Mouse (Mus musculus): Measurements from ENCODE around the gene Ncoa7.

Gene Ncoa7

DNA sequence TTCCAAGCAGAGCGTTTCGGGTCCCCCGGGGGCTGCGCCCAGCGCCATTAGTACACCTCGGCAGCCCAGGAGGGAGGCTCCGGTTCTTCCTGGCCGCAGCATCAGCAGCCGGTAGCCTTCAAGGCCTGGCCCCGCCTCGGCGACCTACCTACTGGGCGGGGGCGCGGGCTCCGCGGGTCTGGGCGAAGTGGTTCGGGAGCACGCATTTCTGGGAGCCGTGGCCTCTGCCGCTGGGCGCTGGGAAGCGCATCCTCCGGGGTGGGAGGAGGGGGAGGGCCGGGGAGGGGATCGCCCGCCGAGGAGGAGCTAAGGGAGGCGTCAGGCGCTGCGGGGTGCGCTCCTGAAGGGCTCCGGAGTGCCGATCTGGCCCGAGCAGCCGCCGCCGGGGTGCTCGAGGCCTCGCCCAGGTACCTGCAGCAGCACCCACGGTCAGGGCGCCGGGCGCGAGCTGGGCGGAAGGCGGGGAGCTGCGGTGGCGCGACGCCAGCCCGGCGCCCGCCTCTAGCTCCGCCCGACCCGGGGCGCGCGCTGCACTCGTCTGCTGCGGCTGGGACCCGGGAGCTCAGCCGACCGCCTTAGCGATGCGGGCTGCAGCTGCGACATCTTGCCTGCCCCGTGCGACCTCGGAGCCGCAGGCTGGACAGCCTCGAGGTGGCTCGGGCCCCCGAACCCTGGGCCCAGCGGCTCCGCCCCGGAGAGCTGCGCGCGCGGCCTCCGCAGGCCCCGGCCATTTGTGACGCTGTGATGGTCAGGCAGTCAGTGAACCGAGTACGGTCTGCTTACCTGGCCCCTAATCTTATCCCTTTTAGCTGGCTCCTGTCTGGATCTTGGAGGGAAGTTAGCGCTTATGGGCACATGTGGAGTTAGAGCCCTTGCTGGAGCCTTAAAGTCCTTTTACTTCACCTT lies at the start of gene Ncoa7:
TSS of gene Ncoa7 (minus strand) at position 646 of the 906 bp plus-strand sequence.
- TF ChIP-seq GATA4 (IDR thresholded peaks at IDR 0.05; ENCODE audit: insufficient replicate concordance, low read length), result no peak

DNA sequence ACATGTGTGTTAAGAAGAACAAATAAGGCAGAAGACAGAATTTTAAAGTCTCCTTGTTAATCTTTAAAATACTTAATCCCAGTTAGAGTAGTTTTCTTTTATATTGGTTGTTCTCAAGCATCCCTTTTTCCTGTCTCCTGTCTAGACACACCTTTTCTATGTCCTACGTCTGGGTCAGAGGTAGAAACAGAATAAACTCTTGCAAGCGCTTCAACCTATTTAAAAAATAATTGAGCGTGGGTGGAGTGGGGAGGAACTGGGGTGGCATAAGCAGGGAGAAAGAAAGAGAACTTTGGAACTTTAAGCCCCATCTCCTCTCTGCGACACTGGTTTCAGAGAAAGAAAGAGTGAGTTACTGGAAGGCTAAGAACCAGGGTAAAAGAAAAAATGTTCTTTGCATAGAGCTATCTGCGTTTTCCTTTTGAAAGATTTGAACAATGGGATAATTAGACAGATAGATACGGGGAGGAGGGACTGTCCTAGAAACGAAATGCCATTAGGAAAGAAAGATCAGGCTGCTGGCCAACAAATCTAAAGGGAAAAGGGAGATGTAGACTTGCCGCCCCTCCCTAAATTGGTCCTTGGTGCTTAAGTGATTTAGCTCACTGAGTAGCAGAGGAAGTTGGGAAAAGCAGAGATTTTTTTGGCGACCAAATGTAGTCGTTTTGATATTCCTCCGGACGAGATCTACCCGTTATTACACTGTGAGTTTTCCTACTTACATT lies 42.1 kb upstream of the Ncoa7 start:
- TF ChIP-seq GATA4 (IDR thresholded peaks at IDR 0.05; ENCODE audit: insufficient replicate concordance, low read length), result no peak

DNA sequence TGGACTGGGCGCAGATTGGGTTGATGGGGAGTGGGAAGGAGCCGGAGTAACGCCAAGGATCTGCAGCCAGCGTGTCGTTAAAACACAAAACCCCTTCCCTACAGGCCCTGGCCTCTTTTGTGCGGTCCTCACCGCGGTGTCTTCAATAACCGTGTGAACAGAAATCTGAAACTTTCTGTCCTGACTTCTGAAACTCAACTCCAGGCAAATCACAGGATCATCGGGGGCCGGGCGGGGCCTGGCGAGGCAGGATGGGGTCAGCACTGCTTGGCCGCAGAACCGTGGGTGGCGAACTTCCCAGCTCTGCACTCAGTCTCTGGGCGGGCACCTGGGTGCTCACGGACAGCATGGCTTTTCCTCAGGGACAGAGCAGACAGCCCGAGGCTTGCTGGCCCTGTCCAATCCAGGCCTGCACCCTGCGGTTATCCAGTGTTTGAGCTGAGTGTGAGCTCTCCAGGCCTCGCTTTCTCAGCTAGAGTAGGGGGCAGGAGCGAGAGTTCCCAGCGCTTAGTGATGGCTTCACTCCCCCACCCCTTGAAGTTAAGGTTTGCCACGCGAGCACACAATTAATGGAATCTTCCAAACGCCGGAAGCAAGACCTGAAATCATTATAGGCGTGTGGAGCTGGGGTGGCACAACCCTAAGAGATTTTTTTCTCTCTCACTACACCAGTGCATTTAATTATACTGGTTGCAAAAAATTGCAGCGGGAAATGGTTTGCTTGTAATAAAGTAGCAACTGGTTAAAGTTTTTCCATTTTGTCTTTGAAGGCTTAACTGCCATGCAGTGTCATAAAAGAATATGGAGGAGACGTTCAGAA lies 41.3 kb upstream of the Ncoa7 start:
- TF ChIP-seq GATA4 (IDR thresholded peaks at IDR 0.05; ENCODE audit: insufficient replicate concordance, low read length), result no peak

DNA sequence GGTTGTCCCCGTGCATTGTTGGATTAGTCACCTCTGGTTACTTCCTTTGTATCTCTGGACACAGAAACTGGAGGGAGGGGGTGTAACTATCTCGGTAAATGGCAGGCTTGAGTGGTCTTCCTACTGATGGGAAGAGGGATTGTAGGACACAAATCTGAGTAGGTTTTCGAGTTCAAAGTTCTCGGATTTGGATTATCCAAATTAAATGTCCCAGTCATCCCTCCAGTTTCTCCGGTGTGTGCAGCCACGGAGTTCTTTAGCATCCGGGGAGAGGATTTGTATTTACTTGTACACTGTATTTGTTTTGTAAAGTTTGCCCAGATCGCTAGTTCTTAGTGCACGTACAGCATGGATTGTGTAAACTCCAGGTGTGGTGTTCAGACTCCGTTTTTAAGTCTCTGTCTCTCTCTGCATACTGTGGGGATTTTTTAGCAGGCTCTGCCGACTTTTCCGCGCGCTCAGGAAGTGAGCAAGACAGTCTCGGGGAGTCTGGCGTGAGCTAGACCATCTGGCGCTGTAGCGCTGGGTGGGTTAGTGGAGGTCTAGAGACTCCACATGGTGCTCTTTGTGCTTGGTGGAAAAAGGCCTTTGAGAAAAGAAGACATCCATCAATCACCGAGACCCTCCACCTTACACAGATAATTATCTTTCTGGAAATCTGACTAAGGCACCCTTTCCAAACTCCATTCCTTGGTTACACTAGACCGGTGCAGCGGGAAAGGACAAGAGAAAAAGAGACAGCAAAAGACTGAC lies 40.5 kb upstream of the Ncoa7 start:
- no peak for TF ChIP-seq GATA4 (IDR thresholded peaks at IDR 0.05; ENCODE audit: insufficient replicate concordance, low read length)

GRCm38 (mm10) chr10:30842643-30843437 lies 39.7 kb upstream of the Ncoa7 start, which contains the start of gene Hey2:
TSS of gene Hey2 (minus strand) at chr10:30842801.
- TF ChIP-seq GATA4 (IDR thresholded peaks at IDR 0.05; ENCODE audit: insufficient replicate concordance, low read length), result no peak

DNA sequence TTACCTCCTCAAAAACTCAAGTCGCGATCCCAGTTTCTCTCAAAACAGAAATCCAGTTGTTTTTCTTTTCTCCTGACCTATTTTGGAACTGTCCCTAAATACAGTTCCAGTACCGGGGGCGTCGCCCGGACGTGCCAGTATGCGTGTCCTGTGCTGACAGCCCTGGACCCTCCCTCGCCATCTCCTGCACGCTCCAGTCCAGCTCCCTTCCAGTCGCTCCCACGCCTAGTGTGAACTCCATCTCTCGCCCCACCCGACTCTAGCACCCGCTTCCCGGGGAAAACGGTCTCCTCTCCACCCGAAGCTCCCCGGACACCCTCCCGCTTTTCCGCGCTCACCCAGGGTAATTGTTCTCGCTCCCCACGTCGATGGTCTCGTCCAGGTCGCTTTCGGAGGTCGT lies 39.1 kb upstream of the Ncoa7 start:
- TF ChIP-seq GATA4 (IDR thresholded peaks at IDR 0.05; ENCODE audit: insufficient replicate concordance, low read length), result no peak

GRCm38 (mm10) chr10:30840824-30841223 lies 37.7 kb upstream of the Ncoa7 start:
- no peak for TF ChIP-seq GATA4 (IDR thresholded peaks at IDR 0.05; ENCODE audit: insufficient replicate concordance, low read length)

- no peak for TF ChIP-seq GATA4 (IDR thresholded peaks at IDR 0.05; ENCODE audit: insufficient replicate concordance, low read length)
These were observed 35.1 kb upstream of the Ncoa7 start for GRCm38 (mm10) chr10:30838188-30838587.

GRCm38 (mm10) chr10:30825049-30825448 lies 21.9 kb upstream of the Ncoa7 start:
- no peak for TF ChIP-seq GATA4 (IDR thresholded peaks at IDR 0.05; ENCODE audit: insufficient replicate concordance, low read length)

GRCm38 (mm10) chr10:30810967-30811293 lies 7.8 kb upstream of the Ncoa7 start:
- no peak for TF ChIP-seq GATA4 (IDR thresholded peaks at IDR 0.05; ENCODE audit: insufficient replicate concordance, low read length)

- TF ChIP-seq GATA4 (IDR thresholded peaks at IDR 0.05; ENCODE audit: insufficient replicate concordance, low read length), result no peak; the same call in 1 of the 2 replicates
These were observed 7.3 kb upstream of the Ncoa7 start for GRCm38 (mm10) chr10:30810247-30810966.

DNA sequence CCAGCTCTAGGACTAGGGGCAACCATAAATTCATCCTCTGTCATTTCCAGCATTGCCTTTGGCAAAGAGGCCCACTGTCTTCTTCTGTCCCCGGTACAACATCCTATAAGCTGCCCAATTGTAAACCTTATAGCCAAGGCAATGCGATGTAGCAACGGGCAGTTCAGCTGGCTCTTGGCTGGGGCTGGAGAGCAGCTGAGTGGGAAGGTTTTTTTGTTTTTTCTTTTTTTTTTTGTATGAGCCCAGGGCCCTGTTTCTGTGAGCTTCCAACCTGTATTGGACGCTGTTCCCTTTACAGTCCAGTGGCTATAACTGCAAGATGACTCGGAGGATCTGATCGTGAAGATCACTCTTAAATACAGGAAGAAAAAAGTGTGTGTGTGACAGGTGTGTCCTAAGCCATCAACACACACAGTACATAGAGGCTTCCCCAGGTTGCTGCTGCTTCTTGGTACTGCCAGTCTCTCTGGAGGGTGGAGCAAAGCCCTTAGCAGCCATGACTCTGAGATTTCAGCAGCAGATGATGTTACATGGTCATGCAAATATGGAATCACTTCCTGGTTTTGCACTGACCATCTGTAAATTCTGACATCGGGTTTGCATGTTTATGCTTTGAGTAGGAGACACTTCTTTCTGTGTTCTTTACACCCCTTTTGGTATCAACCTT lies 594 bp upstream of the Ncoa7 start:
- TF ChIP-seq GATA4 (IDR thresholded peaks at IDR 0.05; ENCODE audit: insufficient replicate concordance, low read length), result no peak

DNA sequence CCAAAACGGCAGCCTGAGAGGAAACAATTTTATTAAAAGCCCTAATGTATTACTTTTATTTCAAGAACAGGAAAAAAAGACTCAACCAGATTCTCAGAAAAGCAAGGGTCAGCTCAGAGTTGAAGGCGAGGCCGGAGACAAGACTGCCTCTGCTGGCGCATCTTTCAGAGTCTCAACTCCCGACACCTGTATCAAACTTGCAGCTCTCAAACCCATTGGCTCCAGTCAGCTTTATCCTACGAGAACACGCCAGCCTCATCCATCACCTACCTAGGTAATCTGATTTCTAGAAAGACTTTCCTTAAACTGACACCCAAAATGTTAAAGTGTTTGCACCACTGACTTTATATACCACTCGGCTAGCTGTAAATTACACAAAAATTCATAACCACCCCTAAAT lies 1.1 kb downstream of the Ncoa7 start:
- TF ChIP-seq GATA4 (IDR thresholded peaks at IDR 0.05; ENCODE audit: insufficient replicate concordance, low read length), result no peak

All from liver, adult (tissue).